Mouse (Mus musculus) left cerebral cortex, postnatal 10 days (tissue): ENCODE data around the gene Olfr293. TPM values are rescaled to one million over a fixed set of nuclear protein-coding genes. Genes with fewer than 3 reads are reported as not detected.

Experiments used
- DNase-seq, 2 experiments: peaks; one replicate each; pipeline ENCODE4 v3.0.0; 2021 to 2022; ENCODE audit warnings: low spot score in 2 of 2, mixed read lengths in 1 of 2; ENCODE audit errors: extremely low spot score in 1 of 2
- intact Hi-C: fragments of 180-260 bp; cut with DNase I; formaldehyde crosslinking; loops from one replicate; pipeline ENCODE4 v1.15.1; 2025
- total RNA-seq, 2 experiments: library from RNA; stranded (reverse); gene quantifications; 2 replicates each; pipeline ENCODE4 v1.2.3; 2021

Olfr293 gene
- total RNA-seq = not detected

- DNase-seq = no peak
- intact Hi-C loops = no loop called here
Observed at GRCm38 (mm10) chr7:86648761-86649160, at the start of gene Olfr293. Gene Olfr293 (plus strand): TSS chr7:86649061.

DNA sequence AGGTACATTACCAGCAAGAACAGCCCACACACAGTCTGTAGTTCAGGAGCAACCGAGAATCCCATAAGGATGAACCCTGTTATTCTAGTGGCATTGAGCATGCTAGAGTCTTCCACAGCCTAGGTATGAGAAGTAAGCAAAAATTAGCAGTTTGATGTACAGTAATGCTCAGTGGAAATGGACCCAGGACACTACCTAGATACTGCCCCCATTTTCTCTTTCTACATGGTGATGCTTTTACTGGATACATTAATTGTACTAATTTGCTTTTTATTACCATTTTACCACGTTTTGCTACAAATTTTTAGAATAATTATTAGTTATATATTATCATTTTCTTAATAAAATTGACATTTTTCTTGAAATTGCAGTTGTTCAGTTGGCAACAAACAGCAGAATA is 32.3 kb upstream of the Olfr293 start, which contains the start of gene Olfr294:
Olfr294 (minus strand) TSS at position 101 of the 400 bp plus-strand sequence.
- intact Hi-C loops = no loop called here
- no peak for DNase-seq

GRCm38 (mm10) chr7:86688030-86688429 is 39.2 kb downstream of the Olfr293 start, which contains the start of gene Olfr292:
Gene Olfr292 (plus strand): TSS chr7:86688330.
- intact Hi-C loops = no loop called here
- no peak for DNase-seq

Other genes with a start within 250 kb of the Olfr293 start
- gene Olfr301, start 245.2 kb upstream of the Olfr293 start, total RNA-seq = not detected
- not detected for gene Olfr299, start 189.1 kb upstream of the Olfr293 start, total RNA-seq
- gene Olfr298, start 156.6 kb upstream of the Olfr293 start, total RNA-seq = not detected
- gene Olfr297, start 129.1 kb upstream of the Olfr293 start, total RNA-seq = not detected
- not detected for gene Olfr295, start 65.2 kb upstream of the Olfr293 start, total RNA-seq
- not detected for gene Olfr294, start 32.4 kb upstream of the Olfr293 start, total RNA-seq
- not detected for gene Olfr292, start 39.3 kb downstream of the Olfr293 start, total RNA-seq
- 1 to 10 TPM; 2.9 to 4.1 TPM for gene Folh1, start 126.9 kb downstream of the Olfr293 start, total RNA-seq
- not detected for gene Vmn2r77, start 146.0 kb downstream of the Olfr293 start, total RNA-seq